Mouse (Mus musculus) myocyte (in vitro differentiated cells): Measurements from ENCODE around the gene Rin1.

Experiments used
- CEBPB ChIP-seq: IDR thresholded peaks from 2 replicates; pipeline ENCODE4 v1.6.1; 2011; ENCODE audit warnings: mild to moderate bottlenecking, moderate library complexity; ENCODE audit not compliant: poor library complexity, insufficient read depth, severe bottlenecking
- MYOD1 ChIP-seq, 3 experiments: IDR thresholded peaks; one replicate each; pipeline ENCODE4 v1.6.1; 2011; ENCODE audit warnings: control low read depth in 2 of 3, low read depth in 2 of 3, mild to moderate bottlenecking in 2 of 3, moderate library complexity in 1 of 3; ENCODE audit not compliant: insufficient read length in 2 of 3, control insufficient read depth in 1 of 3
- POLR2A ChIP-seq: IDR thresholded peaks from one replicate; pipeline ENCODE4 v1.6.1; 2011; ENCODE audit warnings: low read depth, mild to moderate bottlenecking, control low read depth, moderate library complexity; ENCODE audit not compliant: insufficient read length
- POLR2AphosphoS2 ChIP-seq: IDR thresholded peaks from one replicate; pipeline ENCODE4 v1.6.1; 2011; ENCODE audit warnings: low read depth, control low read depth; ENCODE audit not compliant: insufficient read length
- SRF ChIP-seq: IDR thresholded peaks from one replicate; pipeline ENCODE4 v1.6.1; 2011; ENCODE audit warnings: low read depth; ENCODE audit not compliant: control insufficient read depth, insufficient read length
- TCF12 ChIP-seq: IDR thresholded peaks from one replicate; pipeline ENCODE4 v1.6.1; 2011; ENCODE audit warnings: mild to moderate bottlenecking, control low read depth; ENCODE audit not compliant: poor library complexity, insufficient read depth, severe bottlenecking

- TF ChIP-seq TCF12: no peak
- no peak for TF ChIP-seq MYOD1 (IDR thresholded peaks at IDR 0.05; ENCODE audit: control insufficient read depth in 1 of 3, insufficient read length in 2 of 3, low read depth in 2 of 3)
- no peak for TF ChIP-seq POLR2A
- TF ChIP-seq SRF: no peak
- no peak for TF ChIP-seq POLR2AphosphoS2
- no peak for TF ChIP-seq CEBPB
These were observed 18.4 kb downstream of the Rin1 start for GRCm38 (mm10) chr19:5068570-5069234.
